Mouse (Mus musculus) CH12.LX (cell line): ENCODE measurements at regions not wholly inside any gene's neighbourhood (a gene's known extent, or its start where the extent isn't known, plus 50 kb on each side); places are given as distances from the start of the nearest gene placed in this dataset.

Experiments used
- BHLHE40 ChIP-seq: IDR thresholded peaks from 2 replicates; pipeline ENCODE4 v1.6.1; 2011; ENCODE audit warnings: mild to moderate bottlenecking, low read depth, low read length, improper control_type of control experiment
- CHD1 ChIP-seq: IDR thresholded peaks from 2 replicates; pipeline ENCODE4 v1.6.1; 2012; ENCODE audit warnings: low read depth, low read length, improper control_type of control experiment, inconsistent platforms
- CTCF ChIP-seq, 2 experiments: IDR thresholded peaks in 1 of 2; conservative IDR thresholded peaks in 1 of 2; 2 replicates each; pipeline ENCODE4 v1.5.1; 2011 to 2012; ENCODE audit warnings: low read depth in 2 of 2, low read length in 2 of 2, improper control_type of control experiment in 1 of 2, inconsistent platforms in 1 of 2, mild to moderate bottlenecking in 1 of 2, moderate library complexity in 1 of 2
- EP300 ChIP-seq: IDR thresholded peaks from 2 replicates; pipeline ENCODE4 v1.6.1; 2011; ENCODE audit warnings: low read length, improper control_type of control experiment
- MAX ChIP-seq: IDR thresholded peaks from 2 replicates; pipeline ENCODE4 v1.6.1; 2011; ENCODE audit warnings: low read length, improper control_type of control experiment
- MYC ChIP-seq: IDR thresholded peaks from 2 replicates; pipeline ENCODE4 v1.6.1; 2011; ENCODE audit warnings: low read depth, mild to moderate bottlenecking, improper control_type of control experiment, low read length
- NELFE ChIP-seq: IDR thresholded peaks from 2 replicates; pipeline ENCODE4 v1.6.1; 2011; ENCODE audit warnings: low read depth, low read length, improper control_type of control experiment
- NRF1 ChIP-seq: IDR thresholded peaks from 2 replicates; pipeline ENCODE4 v1.6.1; 2014; ENCODE audit warnings: low read depth, mild to moderate bottlenecking, inconsistent platforms, low read length, improper control_type of control experiment, moderate library complexity
- POLR2A ChIP-seq: IDR thresholded peaks from 2 replicates; pipeline ENCODE4 v1.6.1; 2011; ENCODE audit warnings: low read depth, mild to moderate bottlenecking, improper control_type of control experiment, low read length
- RCOR1 ChIP-seq: conservative IDR thresholded peaks from 2 replicates; pipeline ENCODE4 v1.6.1; 2012; ENCODE audit warnings: low read depth, mild to moderate bottlenecking, inconsistent platforms, low read length, improper control_type of control experiment
- SIN3A ChIP-seq: IDR thresholded peaks from 2 replicates; pipeline ENCODE4 v1.6.1; 2012; ENCODE audit warnings: low read length, improper control_type of control experiment, inconsistent platforms
- TCF12 ChIP-seq: IDR thresholded peaks from 2 replicates; pipeline ENCODE4 v1.6.1; 2014; ENCODE audit warnings: low read depth, mild to moderate bottlenecking, inconsistent platforms, low read length, improper control_type of control experiment
- ZMIZ1 ChIP-seq: IDR thresholded peaks from 2 replicates; pipeline ENCODE4 v1.6.1; 2012; ENCODE audit warnings: low read depth, mild to moderate bottlenecking, inconsistent platforms, low read length, improper control_type of control experiment
- ZNF384 ChIP-seq: IDR thresholded peaks from 2 replicates; pipeline ENCODE4 v1.6.1; 2012; ENCODE audit warnings: low read depth, low read length, improper control_type of control experiment, inconsistent platforms

DNA sequence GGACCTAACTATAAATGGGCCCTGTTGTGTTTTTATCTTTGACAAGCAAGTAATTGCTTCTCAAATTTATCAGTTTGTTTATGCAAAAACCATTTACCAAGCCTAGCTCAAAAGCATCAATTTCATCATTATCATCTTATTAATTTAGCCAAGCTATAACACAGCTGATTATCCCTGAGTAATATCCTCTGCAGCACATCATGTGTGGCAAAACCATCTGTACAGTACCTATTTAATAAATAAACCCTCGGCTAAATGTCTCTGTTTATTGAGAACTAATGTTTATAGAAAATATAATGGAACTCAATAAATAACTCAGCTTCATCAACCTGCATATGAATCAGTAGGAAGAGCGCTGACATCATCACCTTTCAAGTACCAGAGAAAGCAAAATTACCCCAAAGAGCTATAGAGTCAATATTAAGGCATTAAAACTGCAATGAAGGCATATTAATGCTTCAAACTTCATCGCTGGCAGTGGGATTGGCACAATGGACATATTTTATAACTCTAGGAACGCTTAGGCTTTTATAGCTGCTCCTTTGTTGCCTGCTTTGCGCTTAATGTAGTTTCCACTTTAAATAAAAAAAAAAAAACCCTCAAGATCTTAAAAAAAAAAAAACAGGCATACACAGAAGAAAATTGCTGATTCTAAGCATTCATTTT is 542.0 kb downstream of the Plcl1 start:
- TF ChIP-seq TCF12 (no peak), BHLHE40 (no peak), SIN3A (no peak), POLR2A (no peak), ZMIZ1 (no peak), NRF1 (no peak), CTCF (conservative IDR thresholded peaks at IDR 0.05 in 1 of 2, IDR thresholded peaks at IDR 0.05 in 1 of 2; ENCODE audit: low read depth in 2 of 2, low read length in 2 of 2) (no peak), RCOR1 (no peak), CHD1 (no peak), MAX (no peak), MYC (no peak), NELFE (no peak), ZNF384 (no peak), EP300 (no peak)
